Mouse (Mus musculus) megakaryocyte, embryonic 14.5 days (primary cell): ENCODE results near the gene Gen1.

Experiments used
- FLI1 ChIP-seq: IDR thresholded peaks from 2 replicates; pipeline ENCODE4 v1.6.1; 2012; ENCODE audit warnings: low read length, inconsistent platforms, mixed read lengths
- GATA1 ChIP-seq: IDR thresholded peaks from 3 replicates; pipeline ENCODE4 v1.6.1; 2012; ENCODE audit warnings: mixed read lengths, low read length, inconsistent platforms, borderline replicate concordance

GRCm38 (mm10) chr12:11267030-11267429, 1.4 kb upstream of the Gen1 start:
- TF ChIP-seq GATA1 (no peak), FLI1 (no peak)
